Mouse (Mus musculus) kidney, adult 2 months (tissue): ENCODE results near the gene Ctnna3.

Source experiments
- CTCF ChIP-seq: fragments of 200-500 bp; conservative IDR thresholded peaks from 2 replicates; pipeline ENCODE4 v1.5.1; 2011; ENCODE audit warnings: low read depth, mild to moderate bottlenecking, control low read depth, low read length, moderate library complexity, mixed read lengths; ENCODE audit not compliant: insufficient read depth, insufficient read length
- POLR2A ChIP-seq: fragments of 200-500 bp; IDR thresholded peaks from one replicate; pipeline ENCODE4 v1.6.1; 2011; ENCODE audit warnings: low read depth, low read length, control low read depth

DNA sequence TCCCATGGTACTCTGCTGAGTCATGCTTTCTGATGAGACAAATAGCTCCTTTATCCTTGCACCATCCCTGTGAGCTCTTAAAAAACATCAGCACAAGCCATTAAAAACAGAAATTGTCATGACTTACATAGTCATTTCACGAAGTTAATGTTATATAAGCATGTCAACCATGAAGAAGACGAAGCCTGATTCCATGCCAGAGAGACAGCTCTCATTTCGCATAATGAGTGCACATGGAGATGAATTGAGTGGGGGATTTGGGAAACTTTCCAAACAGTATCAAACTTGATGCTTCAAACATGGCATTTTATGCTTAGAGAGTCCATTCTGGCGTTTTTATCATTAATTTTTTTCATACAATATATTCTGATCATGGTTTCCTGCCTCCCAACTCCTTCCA, 555.7 kb downstream of the Ctnna3 start:
- TF ChIP-seq CTCF (no peak), POLR2A (no peak)
